Mouse (Mus musculus): ENCODE measurements at regions not wholly inside any gene's neighbourhood (a gene's known extent, or its start where the extent isn't known, plus 50 kb on each side); places are given as distances from the start of the nearest gene placed in this dataset.

DNA sequence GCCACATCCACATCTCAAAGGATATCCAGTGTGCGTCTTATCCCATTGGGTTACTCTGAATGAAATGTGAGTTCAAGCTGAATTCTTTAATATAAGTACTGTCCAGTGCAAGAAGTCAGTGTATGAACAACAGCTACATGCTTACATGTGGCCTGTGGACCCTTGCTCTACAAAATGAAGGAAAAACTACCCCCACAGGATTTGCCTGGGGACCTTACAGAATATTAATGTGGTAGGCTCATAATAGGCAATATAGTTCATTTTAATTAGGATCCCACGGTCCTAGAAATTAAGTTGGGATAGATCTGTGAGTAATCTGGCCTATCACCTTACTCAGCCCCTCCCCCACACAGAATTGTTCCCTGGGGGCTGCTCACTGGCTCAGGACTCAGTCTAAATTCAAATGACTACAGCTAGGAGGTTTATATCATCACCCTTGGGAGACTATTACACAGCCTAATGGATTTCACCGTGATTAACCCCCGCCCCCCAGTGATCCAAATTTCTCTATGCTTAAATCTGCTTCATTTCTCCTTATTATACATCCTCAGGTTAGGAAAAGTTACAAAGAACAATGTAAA is 145.4 kb upstream of the 1700025G04Rik start:
- Histone ChIP-seq H3K9ac (ENCODE audit: low read depth, low read length) (no peak overlapping the region), H3K79me2 (ENCODE audit: control insufficient read depth, insufficient read depth, low read length) (no peaks in the 10 kb centered on the region), H3K4me3 (ENCODE audit: insufficient read depth, low read depth, low read length) (no peak overlapping the region), H3K4me1 (ENCODE audit: control insufficient read depth, insufficient read depth, low read length) (no peaks in the 10 kb centered on the region), H3K27ac (replicated peaks; ENCODE audit: insufficient read depth, low read depth, low read length) (no peak overlapping the region), H3K36me3 (ENCODE audit: control insufficient read depth, insufficient read depth, low read length) (no peaks in the 10 kb centered on the region), H3K27me3 (ENCODE audit: control insufficient read depth, insufficient read depth, low read length) (no peaks in the 10 kb centered on the region)
- no peak for DNase-seq (ENCODE audit: extremely low read depth, low read depth, low spot score)
- WGBS = 92% methylated on average over 4 of the region's 4 CpGs
- no peak for TF ChIP-seq POLR2A (IDR thresholded peaks at IDR 0.05; ENCODE audit: extremely low read depth, insufficient read depth, low read length)
- no peak for TF ChIP-seq CTCF (IDR thresholded peaks at IDR 0.05; ENCODE audit: low read depth, low read length)

DNA sequence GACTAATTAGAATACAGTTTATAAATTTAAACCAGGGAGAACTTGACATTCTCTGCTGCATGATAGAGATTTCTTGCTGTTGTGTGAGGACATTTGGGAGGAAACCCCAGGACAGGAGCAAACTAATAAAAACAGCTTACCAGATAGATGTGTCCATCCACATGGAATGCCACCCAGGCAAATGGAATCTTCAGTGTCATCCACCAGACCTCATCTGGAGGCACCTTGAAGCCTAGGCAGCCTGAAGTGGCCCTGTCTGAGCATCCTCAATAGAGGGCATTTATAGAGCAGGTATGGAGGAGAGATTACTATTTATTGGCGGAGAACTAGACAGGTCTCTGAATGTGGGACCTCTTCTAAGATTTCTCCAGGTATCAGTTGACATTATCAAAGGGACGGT is 144.8 kb upstream of the 1700025G04Rik start:
- Histone ChIP-seq H3K79me2 (ENCODE audit: control insufficient read depth, insufficient read depth, low read length) (no peaks in the 10 kb centered on the region), H3K27ac (replicated peaks; ENCODE audit: insufficient read depth, low read depth, low read length) (no peak overlapping the region), H3K27me3 (ENCODE audit: control insufficient read depth, insufficient read depth, low read length) (no peaks in the 10 kb centered on the region), H3K36me3 (ENCODE audit: control insufficient read depth, insufficient read depth, low read length) (no peaks in the 10 kb centered on the region), H3K4me3 (ENCODE audit: insufficient read depth, low read depth, low read length) (no peak overlapping the region), H3K4me1 (ENCODE audit: control insufficient read depth, insufficient read depth, low read length) (no peaks in the 10 kb centered on the region), H3K9ac (ENCODE audit: low read depth, low read length) (no peak overlapping the region)
- DNase-seq (ENCODE audit: extremely low read depth, low read depth, low spot score) = no peak
- WGBS = 98% methylated on average over 2 of the region's 2 CpGs
- no peak for TF ChIP-seq POLR2A (IDR thresholded peaks at IDR 0.05; ENCODE audit: extremely low read depth, insufficient read depth, low read length)
- TF ChIP-seq CTCF (IDR thresholded peaks at IDR 0.05; ENCODE audit: low read depth, low read length) = no peak

DNA sequence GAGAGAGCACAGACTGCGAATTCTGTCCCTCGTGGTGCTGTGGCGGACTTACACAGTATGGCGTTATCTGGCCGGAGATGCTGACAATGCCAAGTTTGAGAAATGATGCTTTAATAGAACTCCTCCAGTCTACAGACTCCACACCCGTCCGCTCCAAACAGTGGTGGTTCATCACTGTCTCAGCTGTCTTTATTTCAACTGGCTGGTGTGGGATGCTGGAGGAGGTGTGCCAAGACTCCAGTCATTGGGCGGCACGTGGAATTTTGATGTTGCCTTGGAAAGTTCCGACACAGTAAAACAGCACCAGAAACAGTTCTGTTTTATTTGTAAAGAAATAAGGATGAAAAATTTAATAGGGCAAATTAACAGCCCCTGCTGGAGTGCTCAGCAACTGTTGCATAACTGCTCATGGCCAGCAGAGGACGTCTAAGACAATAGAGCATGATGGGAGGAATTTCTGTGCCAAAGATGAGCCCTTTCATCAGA is 141.8 kb upstream of the 1700025G04Rik start:
- no peak for TF ChIP-seq POLR2A (IDR thresholded peaks at IDR 0.05; ENCODE audit: extremely low read depth, insufficient read depth, low read length)
- no peak; the same call in 1 of the 2 replicates for TF ChIP-seq CTCF (IDR thresholded peaks at IDR 0.05; ENCODE audit: low read depth, low read length)

DNA sequence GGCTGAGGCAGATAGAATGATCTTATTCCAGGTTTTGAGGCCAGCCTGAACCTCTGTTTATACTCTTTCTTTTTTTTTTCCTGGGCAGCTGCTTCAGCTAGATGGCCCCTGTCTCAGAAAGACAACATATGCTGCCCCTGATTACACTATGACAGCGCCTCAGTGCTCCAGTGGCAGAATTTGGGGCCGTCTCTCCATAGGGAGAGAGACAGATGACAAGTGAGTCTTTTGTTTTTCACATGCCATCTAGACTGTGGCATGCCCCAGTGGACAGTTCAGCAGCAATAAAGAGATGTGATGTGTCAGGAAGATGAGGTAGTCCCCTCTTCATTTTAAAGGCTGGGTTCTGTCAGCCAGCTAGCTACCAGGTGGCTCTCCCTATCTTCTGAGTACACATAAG is 139.8 kb upstream of the 1700025G04Rik start:
- no peak overlapping the region for H3K9ac ChIP-seq (ENCODE audit: low read depth, low read length)
- no peaks in the 10 kb centered on the region for H3K36me3 ChIP-seq (ENCODE audit: control insufficient read depth, insufficient read depth, low read length)
- H3K4me1 ChIP-seq (ENCODE audit: control insufficient read depth, insufficient read depth, low read length) = no peaks in the 10 kb centered on the region
- WGBS = 83% methylated on average over 2 of the region's 2 CpGs
- DNase-seq (ENCODE audit: extremely low read depth, low read depth, low spot score) = no peak
- H3K27me3 ChIP-seq (ENCODE audit: control insufficient read depth, insufficient read depth, low read length) = no peaks in the 10 kb centered on the region
- H3K4me3 ChIP-seq (ENCODE audit: insufficient read depth, low read depth, low read length) = no peak overlapping the region
- TF ChIP-seq CTCF (IDR thresholded peaks at IDR 0.05; ENCODE audit: low read depth, low read length) = no peak
- no peak overlapping the region for H3K27ac ChIP-seq (replicated peaks; ENCODE audit: insufficient read depth, low read depth, low read length)
- no peaks in the 10 kb centered on the region for H3K79me2 ChIP-seq (ENCODE audit: control insufficient read depth, insufficient read depth, low read length)

More for the DNA sequence above, 141.8 kb upstream of the 1700025G04Rik start:
- Histone ChIP-seq H3K27me3 (ENCODE audit: control insufficient read depth, insufficient read depth, low read length) (no peaks in the 10 kb centered on the region), H3K27ac (replicated peaks; ENCODE audit: insufficient read depth, low read depth, low read length) (no peak overlapping the region), H3K79me2 (ENCODE audit: control insufficient read depth, insufficient read depth, low read length) (no peaks in the 10 kb centered on the region), H3K4me3 (ENCODE audit: insufficient read depth, low read depth, low read length) (no peak overlapping the region), H3K4me1 (ENCODE audit: control insufficient read depth, insufficient read depth, low read length) (no peaks in the 10 kb centered on the region), H3K9ac (ENCODE audit: low read depth, low read length) (no peak overlapping the region), H3K36me3 (ENCODE audit: control insufficient read depth, insufficient read depth, low read length) (no peaks in the 10 kb centered on the region)
- DNase-seq (ENCODE audit: extremely low read depth, low read depth, low spot score) = no peak
- 75% methylated on average over 11 of the region's 11 CpGs for WGBS

DNA sequence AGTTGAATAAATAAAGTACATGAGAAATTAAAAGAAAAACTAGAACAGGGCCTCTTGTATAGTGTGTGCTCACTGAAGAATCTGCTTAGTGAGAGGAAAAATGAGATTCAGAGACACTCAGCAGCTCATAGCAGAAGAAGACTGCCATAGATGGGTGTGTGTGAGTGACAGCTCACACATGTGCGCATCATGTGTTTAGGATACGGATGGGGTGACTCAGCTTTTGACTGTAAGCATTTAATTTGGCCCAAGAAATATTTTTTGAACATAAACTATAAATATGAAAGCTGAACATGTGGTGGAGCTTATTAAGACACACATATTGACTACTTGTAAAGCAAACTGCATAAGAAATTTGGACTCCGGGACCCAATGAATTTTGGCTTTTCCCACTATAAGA is 136.1 kb upstream of the 1700025G04Rik start:
- no peaks in the 10 kb centered on the region for H3K79me2 ChIP-seq (ENCODE audit: control insufficient read depth, insufficient read depth, low read length)
- no peaks in the 10 kb centered on the region for H3K27me3 ChIP-seq (ENCODE audit: control insufficient read depth, insufficient read depth, low read length)
- H3K4me1 ChIP-seq (ENCODE audit: control insufficient read depth, insufficient read depth, low read length) = no peaks in the 10 kb centered on the region
- no peak overlapping the region for H3K4me3 ChIP-seq (ENCODE audit: insufficient read depth, low read depth, low read length)
- 97% methylated on average over 3 of the region's 3 CpGs for WGBS
- DNase-seq (ENCODE audit: extremely low read depth, low read depth, low spot score) = no peak
- H3K36me3 ChIP-seq (ENCODE audit: control insufficient read depth, insufficient read depth, low read length) = no peaks in the 10 kb centered on the region
- no peak overlapping the region for H3K27ac ChIP-seq (replicated peaks; ENCODE audit: insufficient read depth, low read depth, low read length)
- TF ChIP-seq CTCF (IDR thresholded peaks at IDR 0.05; ENCODE audit: low read depth, low read length) (no peak), POLR2A (IDR thresholded peaks at IDR 0.05; ENCODE audit: extremely low read depth, insufficient read depth, low read length) (no peak)
- no peak overlapping the region for H3K9ac ChIP-seq (ENCODE audit: low read depth, low read length)

DNA sequence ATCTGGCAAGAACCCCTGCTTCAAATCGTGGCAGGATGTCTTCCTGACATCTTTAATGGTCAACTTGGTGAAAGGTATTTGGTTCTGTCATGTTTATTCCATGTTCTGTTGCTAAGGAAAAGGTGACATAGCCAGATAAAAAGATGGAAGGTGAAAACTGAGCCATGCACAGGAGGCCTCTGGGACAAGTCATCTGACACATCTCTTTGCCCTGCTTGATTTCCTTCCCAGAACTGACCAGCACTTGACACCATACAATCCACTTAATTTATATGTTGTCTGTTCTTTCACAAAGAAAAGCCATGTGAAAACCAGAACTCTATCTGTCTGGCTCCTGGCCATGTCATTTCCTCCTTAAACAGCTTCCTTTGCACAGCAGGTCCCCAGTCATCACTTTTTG is 133.7 kb upstream of the 1700025G04Rik start:
- H3K27ac ChIP-seq (replicated peaks; ENCODE audit: insufficient read depth, low read depth, low read length) = no peak overlapping the region
- no peak overlapping the region for H3K9ac ChIP-seq (ENCODE audit: low read depth, low read length)
- no peaks in the 10 kb centered on the region for H3K79me2 ChIP-seq (ENCODE audit: control insufficient read depth, insufficient read depth, low read length)
- no peak overlapping the region for H3K4me3 ChIP-seq (ENCODE audit: insufficient read depth, low read depth, low read length)
- no peaks in the 10 kb centered on the region for H3K4me1 ChIP-seq (ENCODE audit: control insufficient read depth, insufficient read depth, low read length)
- DNase-seq (ENCODE audit: extremely low read depth, low read depth, low spot score) = peak; percentile 8
- no peak for TF ChIP-seq POLR2A (IDR thresholded peaks at IDR 0.05; ENCODE audit: extremely low read depth, insufficient read depth, low read length)
- TF ChIP-seq CTCF (IDR thresholded peaks at IDR 0.05; ENCODE audit: low read depth, low read length) = no peak
- WGBS = 61% methylated on average over 1 of the region's 1 CpGs
- H3K27me3 ChIP-seq (ENCODE audit: control insufficient read depth, insufficient read depth, low read length) = no peaks in the 10 kb centered on the region
- H3K36me3 ChIP-seq (ENCODE audit: control insufficient read depth, insufficient read depth, low read length) = no peaks in the 10 kb centered on the region

Measured in liver, adult 2 months (tissue).